ENCODE assay signal across 8 mouse cellular contexts in genomic region chr16:35490231-35491070, GRCm38 (mm10). TPM values are rescaled to one million over a fixed set of nuclear protein-coding genes. Genes with fewer than 3 reads are reported as not detected.
DNase-seq lines count a peak whose midpoint lies in the region; ATAC-seq and TF ChIP-seq lines count a peak whose summit lies in the region.

Gene Pdia5 (minus strand): TSS chr16:35490873.

- peak; percentile 96 for DNase-seq in NIH3T3 (ENCODE audit: low read depth)
- peak; percentile 90 for DNase-seq in cerebellum, adult 9-10 months
- DNase-seq in frontal cortex, postnatal 10 days (ENCODE audit: low spot score in 2 of 2): peak; percentile 78 to 85
- DNase-seq in hindbrain, embryonic 10.5 days (ENCODE audit: low spot score): peak; percentile 88
- peak; percentile 65 for DNase-seq in layer of hippocampus, adult 9-10 months (ENCODE audit: low spot score)
- DNase-seq in lung, embryonic 14.5 days: peak; percentile 94
- peak; percentile 77 for DNase-seq in ovary, postnatal 14 days (ENCODE audit: low spot score)
- DNase-seq in urinary bladder, adult 18-20 months (ENCODE audit: low spot score in 2 of 2): peak; percentile 79 to 86

- H3K4me1 ChIP-seq in hindbrain, embryonic 10.5 days (replicated peaks): peaks cover 54% of the 10 kb centered on the region
- H3K4me1 ChIP-seq in lung, embryonic 14.5 days (ENCODE audit: insufficient read depth): peaks cover 6% of the 10 kb centered on the region; the same call in 1 of the 2 replicates

- under 1% methylated on average over 66 of the region's 66 CpGs for WGBS in hindbrain, embryonic 10.5 days
- WGBS in lung, embryonic 14.5 days: under 1% methylated on average over 64 of the region's 66 CpGs

- H3K4me2 ChIP-seq in lung, embryonic 14.5 days: peak within 1 kb of the TSS; percentile 95

- ATAC-seq in lung, embryonic 14.5 days (ENCODE audit: insufficient read depth): peak; percentile 96

- H3K9me3 ChIP-seq in hindbrain, embryonic 10.5 days: no peaks in the 10 kb centered on the region
- H3K9me3 ChIP-seq in lung, embryonic 14.5 days (ENCODE audit: low read depth, low read length): no peaks in the 10 kb centered on the region

- H3K27me3 ChIP-seq in hindbrain, embryonic 10.5 days (ENCODE audit: insufficient read depth, poor library complexity, severe bottlenecking): peaks cover 15% of the 10 kb centered on the region
- no peaks in the 10 kb centered on the region for H3K27me3 ChIP-seq in lung, embryonic 14.5 days (ENCODE audit: insufficient read depth, low read length)

- H3K4me3 ChIP-seq in hindbrain, embryonic 10.5 days: peak within 1 kb of the TSS; percentile 93
- H3K4me3 ChIP-seq in lung, embryonic 14.5 days (ENCODE audit: low read depth, low read length): peak within 1 kb of the TSS; percentile 74

- H3K27ac ChIP-seq in hindbrain, embryonic 10.5 days: peak within 1 kb of the TSS; percentile 87
- no peak within 1 kb of the TSS; the same call in 1 of the 2 replicates for H3K27ac ChIP-seq in lung, embryonic 14.5 days (ENCODE audit: low read depth)

- peak within 1 kb of the TSS; percentile 67 for H3K9ac ChIP-seq in lung, embryonic 14.5 days

- TF ChIP-seq CTCF in lung, embryonic 14.5 days (IDR thresholded peaks at IDR 0.05; ENCODE audit: low read depth): no peak

- no peaks in the 10 kb centered on the region for H3K36me3 ChIP-seq in hindbrain, embryonic 10.5 days
- no peaks in the 10 kb centered on the region for H3K36me3 ChIP-seq in lung, embryonic 14.5 days (ENCODE audit: insufficient read depth)

RNA-seq across cellular contexts. Expression of gene Pdia5, which starts in this region (rescaled TPM):
- 23.0 and 28.2 TPM in 2 replicates for polyA plus RNA-seq in hindbrain, embryonic 10.5 days (2016; fragmentation: Nextera tagmentation; extraction: Ambion mirVana)
- 16.5 and 18.4 TPM in 2 replicates for polyA plus RNA-seq in lung, embryonic 14.5 days (2014; fragmentation: Nextera tagmentation; extraction: Ambion mirVana)
